Comparison of ENCODE assay signal across 19 mouse cellular contexts in the genomic region with DNA sequence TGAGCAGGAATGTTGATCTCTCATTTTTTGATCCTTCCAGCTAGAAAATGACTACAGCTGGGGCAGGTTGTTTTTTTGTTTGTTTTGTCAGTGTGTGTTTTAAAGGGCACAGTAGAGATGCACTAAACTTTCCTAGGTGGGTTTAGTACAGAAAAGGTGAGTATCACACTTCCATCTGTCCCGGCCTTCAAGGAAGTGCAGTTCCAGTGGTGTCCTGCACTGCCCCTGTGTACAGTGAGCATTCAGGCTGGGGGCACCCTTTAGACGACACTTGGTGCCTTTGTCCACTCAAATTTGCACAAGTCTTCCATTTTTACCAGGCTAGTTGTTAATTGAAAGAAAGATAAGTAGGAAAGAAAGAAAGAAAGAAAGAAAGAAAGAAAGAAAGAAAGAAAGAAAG.
"Had no signal": no experiment of that assay in that cellular context is flagged by ENCODE, and none has a peak within 500 bp of the region (broad histone marks: within the 10 kb centered on the region; RNA-seq: fewer than 3 reads in every experiment).

No protein-coding gene starts in this region.

- DNase-seq: lung, adult 18-20 months; lung, embryonic 14.5 days; lung, postnatal 10 days; lung, postnatal 4 days; midbrain, embryonic 14.5 days; retina, postnatal 1 day; right cerebral cortex, adult 18-20 months; right cerebral cortex, postnatal 25 days; right cerebral cortex, postnatal 4 days; spleen, adult 18-20 months; thymus, adult 18-20 months; thymus, postnatal 14 days; thymus, postnatal 36 days had no signal

- H3K9ac ChIP-seq: lung, embryonic 14.5 days; midbrain, embryonic 12.5 days; neural tube, embryonic 13.5 days; neural tube, embryonic 15.5 days had no signal

- H3K27ac ChIP-seq: midbrain, embryonic 10.5 days; midbrain, embryonic 12.5 days; neural tube, embryonic 13.5 days; neural tube, embryonic 15.5 days had no signal

- H3K27me3 ChIP-seq: midbrain, embryonic 12.5 days; neural tube, embryonic 13.5 days; neural tube, embryonic 15.5 days had no signal

- H3K4me1 ChIP-seq: midbrain, embryonic 12.5 days; neural tube, embryonic 13.5 days; neural tube, embryonic 15.5 days had no signal

- H3K4me3 ChIP-seq: midbrain, embryonic 10.5 days; midbrain, embryonic 12.5 days; myocyte; neural tube, embryonic 13.5 days; neural tube, embryonic 15.5 days had no signal

- ATAC-seq: midbrain, embryonic 16.5 days had no signal

- H3K4me2 ChIP-seq: lung, embryonic 14.5 days; midbrain, embryonic 12.5 days; neural tube, embryonic 13.5 days; neural tube, embryonic 15.5 days had no signal

- H3K36me3 ChIP-seq: midbrain, embryonic 10.5 days; midbrain, embryonic 12.5 days; neural tube, embryonic 13.5 days; neural tube, embryonic 15.5 days had no signal

- H3K9me3 ChIP-seq: midbrain, embryonic 10.5 days; midbrain, embryonic 12.5 days; neural tube, embryonic 13.5 days; neural tube, embryonic 15.5 days had no signal
